Mouse (Mus musculus): ENCODE data around the gene Lsm2. TPM values are rescaled to one million over a fixed set of nuclear protein-coding genes. Genes with fewer than 3 reads are reported as not detected.

Lsm2 gene
- polyA plus RNA-seq, 1 experiment from 2014 or later = 278 TPM

Other genes starting within 250 kb of the Lsm2 start
- gene C4b, start 238.0 kb upstream of the Lsm2 start, polyA plus RNA-seq (2016; fragmentation: Nextera tagmentation; extraction: Ambion mirVana) = not detected in 2 replicates
- not detected in 2 replicates for gene Cyp21a1, start 177.3 kb upstream of the Lsm2 start, polyA plus RNA-seq (2016; fragmentation: Nextera tagmentation; extraction: Ambion mirVana)
- gene Stk19, start 144.9 kb upstream of the Lsm2 start, polyA plus RNA-seq (2016; fragmentation: Nextera tagmentation; extraction: Ambion mirVana) = 29.0 and 34.4 TPM in 2 replicates
- gene Dxo, start 144.8 kb upstream of the Lsm2 start, polyA plus RNA-seq (2016; fragmentation: Nextera tagmentation; extraction: Ambion mirVana) = 83.2 and 83.7 TPM in 2 replicates
- 58.2 and 65.1 TPM in 2 replicates for gene Skiv2l, start 131.7 kb upstream of the Lsm2 start, polyA plus RNA-seq (2016; fragmentation: Nextera tagmentation; extraction: Ambion mirVana)
- 137 and 139 TPM in 2 replicates for gene Nelfe, start 131.5 kb upstream of the Lsm2 start, polyA plus RNA-seq (2016; fragmentation: Nextera tagmentation; extraction: Ambion mirVana)
- 1.9 TPM in 2 replicates for gene Cfb, start 119.3 kb upstream of the Lsm2 start, polyA plus RNA-seq (2016; fragmentation: Nextera tagmentation; extraction: Ambion mirVana)
- 5.2 and 5.6 TPM in 2 replicates for gene Zbtb12, start 102.4 kb upstream of the Lsm2 start, polyA plus RNA-seq (2016; fragmentation: Nextera tagmentation; extraction: Ambion mirVana)
- gene Gm20547, start 99.8 kb upstream of the Lsm2 start, polyA plus RNA-seq (2016; fragmentation: Nextera tagmentation; extraction: Ambion mirVana) = 0.14 TPM in 1 of 2 replicates, not detected in the other
- gene C2, start 83.6 kb upstream of the Lsm2 start, polyA plus RNA-seq (2016; fragmentation: Nextera tagmentation; extraction: Ambion mirVana) = 0.58 and 1.0 TPM in 2 replicates
- gene Ehmt2, start 83.4 kb upstream of the Lsm2 start, polyA plus RNA-seq (2016; fragmentation: Nextera tagmentation; extraction: Ambion mirVana) = 98.2 and 100 TPM in 2 replicates
- 0.41 TPM in 1 of 2 replicates, not detected in the other for gene Slc44a4, start 67.4 kb upstream of the Lsm2 start, polyA plus RNA-seq (2016; fragmentation: Nextera tagmentation; extraction: Ambion mirVana)
- gene Neu1, start 50.6 kb upstream of the Lsm2 start, polyA plus RNA-seq (2016; fragmentation: Nextera tagmentation; extraction: Ambion mirVana) = 16.2 and 20.7 TPM in 2 replicates
- gene Hspa1b, start 22.6 kb upstream of the Lsm2 start, polyA plus RNA-seq (2016; fragmentation: Nextera tagmentation; extraction: Ambion mirVana) = 0.09 and 0.20 TPM in 2 replicates
- gene Gm20481, start 11.9 kb upstream of the Lsm2 start, polyA plus RNA-seq (2016; fragmentation: Nextera tagmentation; extraction: Ambion mirVana) = 0.42 TPM in 1 of 2 replicates, not detected in the other
- 0.90 and 1.7 TPM in 2 replicates for gene Hspa1a, start 9.7 kb upstream of the Lsm2 start, polyA plus RNA-seq (2016; fragmentation: Nextera tagmentation; extraction: Ambion mirVana)
- 0.76 and 0.78 TPM in 2 replicates for gene Hspa1l, start 9.2 kb upstream of the Lsm2 start, polyA plus RNA-seq (2016; fragmentation: Nextera tagmentation; extraction: Ambion mirVana)
- gene Vars, start 19.1 kb downstream of the Lsm2 start, polyA plus RNA-seq (2016; fragmentation: Nextera tagmentation; extraction: Ambion mirVana) = 176 and 199 TPM in 2 replicates
- 0.10 and 0.24 TPM in 2 replicates for gene Vwa7, start 34.7 kb downstream of the Lsm2 start, polyA plus RNA-seq (2016; fragmentation: Nextera tagmentation; extraction: Ambion mirVana)
- 5.2 and 5.6 TPM in 2 replicates for gene Sapcd1, start 46.2 kb downstream of the Lsm2 start, polyA plus RNA-seq (2016; fragmentation: Nextera tagmentation; extraction: Ambion mirVana)
- 3.9 and 6.4 TPM in 2 replicates for gene Msh5, start 64.9 kb downstream of the Lsm2 start, polyA plus RNA-seq (2016; fragmentation: Nextera tagmentation; extraction: Ambion mirVana)
- gene Clic1, start 68.1 kb downstream of the Lsm2 start, polyA plus RNA-seq (2016; fragmentation: Nextera tagmentation; extraction: Ambion mirVana) = 232 and 239 TPM in 2 replicates
- gene Ddah2, start 77.2 kb downstream of the Lsm2 start, polyA plus RNA-seq (2016; fragmentation: Nextera tagmentation; extraction: Ambion mirVana) = 536 and 664 TPM in 2 replicates
- 0.20 and 0.27 TPM in 2 replicates for gene Ly6g6c, start 83.5 kb downstream of the Lsm2 start, polyA plus RNA-seq (2016; fragmentation: Nextera tagmentation; extraction: Ambion mirVana)
- 0.76 and 1.1 TPM in 2 replicates for gene Mpig6b, start 84.3 kb downstream of the Lsm2 start, polyA plus RNA-seq (2016; fragmentation: Nextera tagmentation; extraction: Ambion mirVana)
- gene Ly6g6e, start 95.0 kb downstream of the Lsm2 start, polyA plus RNA-seq (2016; fragmentation: Nextera tagmentation; extraction: Ambion mirVana) = 0.76 and 0.97 TPM in 2 replicates
- 2.1 and 2.4 TPM in 2 replicates for gene Ly6g6d, start 96.2 kb downstream of the Lsm2 start, polyA plus RNA-seq (2016; fragmentation: Nextera tagmentation; extraction: Ambion mirVana)
- 0.67 and 0.80 TPM in 2 replicates for gene Ly6g6f, start 103.7 kb downstream of the Lsm2 start, polyA plus RNA-seq (2016; fragmentation: Nextera tagmentation; extraction: Ambion mirVana)
- 58.2 and 67.1 TPM in 2 replicates for gene Abhd16a, start 107.4 kb downstream of the Lsm2 start, polyA plus RNA-seq (2016; fragmentation: Nextera tagmentation; extraction: Ambion mirVana)
- not detected in 2 replicates for gene Ly6g5c, start 126.4 kb downstream of the Lsm2 start, polyA plus RNA-seq (2016; fragmentation: Nextera tagmentation; extraction: Ambion mirVana)
- gene Ly6g5b, start 133.6 kb downstream of the Lsm2 start, polyA plus RNA-seq (2016; fragmentation: Nextera tagmentation; extraction: Ambion mirVana) = 0.90 and 1.7 TPM in 2 replicates
- 33.1 and 33.5 TPM in 2 replicates for gene Gpank1, start 139.6 kb downstream of the Lsm2 start, polyA plus RNA-seq (2016; fragmentation: Nextera tagmentation; extraction: Ambion mirVana)
- gene Csnk2b, start 140.2 kb downstream of the Lsm2 start, polyA plus RNA-seq (2016; fragmentation: Nextera tagmentation; extraction: Ambion mirVana) = 303 and 328 TPM in 2 replicates
- 10.0 and 10.2 TPM in 2 replicates for gene D17H6S53E, start 144.5 kb downstream of the Lsm2 start, polyA plus RNA-seq (2016; fragmentation: Nextera tagmentation; extraction: Ambion mirVana)
- gene Apom, start 150.2 kb downstream of the Lsm2 start, polyA plus RNA-seq (2016; fragmentation: Nextera tagmentation; extraction: Ambion mirVana) = 0.16 and 0.49 TPM in 2 replicates
- 70.3 and 77.6 TPM in 2 replicates for gene Bag6, start 153.3 kb downstream of the Lsm2 start, polyA plus RNA-seq (2016; fragmentation: Nextera tagmentation; extraction: Ambion mirVana)
- 193 and 221 TPM in 2 replicates for gene Prrc2a, start 183.0 kb downstream of the Lsm2 start, polyA plus RNA-seq (2016; fragmentation: Nextera tagmentation; extraction: Ambion mirVana)
- 4.2 and 6.5 TPM in 2 replicates for gene Aif1, start 194.2 kb downstream of the Lsm2 start, polyA plus RNA-seq (2016; fragmentation: Nextera tagmentation; extraction: Ambion mirVana)
- gene Lst1, start 206.6 kb downstream of the Lsm2 start, polyA plus RNA-seq (2016; fragmentation: Nextera tagmentation; extraction: Ambion mirVana) = 4.8 and 11.9 TPM in 2 replicates
- gene Ltb, start 212.6 kb downstream of the Lsm2 start, polyA plus RNA-seq (2016; fragmentation: Nextera tagmentation; extraction: Ambion mirVana) = 0.17 and 0.19 TPM in 2 replicates
- not detected in 2 replicates for gene Tnf, start 220.1 kb downstream of the Lsm2 start, polyA plus RNA-seq (2016; fragmentation: Nextera tagmentation; extraction: Ambion mirVana)
- gene Lta, start 223.5 kb downstream of the Lsm2 start, polyA plus RNA-seq (2016; fragmentation: Nextera tagmentation; extraction: Ambion mirVana) = not detected in 2 replicates
- 0.42 and 0.46 TPM in 2 replicates for gene Gm16181, start 239.0 kb downstream of the Lsm2 start, polyA plus RNA-seq (2016; fragmentation: Nextera tagmentation; extraction: Ambion mirVana)

Data from hindbrain, embryonic 10.5 days (tissue).